Mouse (Mus musculus): Measurements from ENCODE around the gene 4930467E23Rik.
"Not testable (repeated sequence)": the region's sequence is repeated elsewhere in the genome, so short reads cannot be mapped to it uniquely, and the experiment has no call there.

Gene 4930467E23Rik

GRCm38 (mm10) chr8:19729276-19729675 lies at the start of gene 4930467E23Rik:
TSS of gene 4930467E23Rik (plus strand) at chr8:19729576.
- DNase-seq (ENCODE audit: low spot score) = not testable (repeated sequence)

- DNase-seq (ENCODE audit: low spot score) = not testable (repeated sequence)
Measured at GRCm38 (mm10) chr8:19682311-19682710, 47.1 kb upstream of the 4930467E23Rik start.

- DNase-seq (ENCODE audit: low spot score) = not testable (repeated sequence)
Measured at GRCm38 (mm10) chr8:19685476-19685875, 43.9 kb upstream of the 4930467E23Rik start.

- not testable (repeated sequence) for DNase-seq (ENCODE audit: low spot score)
Measured at GRCm38 (mm10) chr8:19688802-19689525, 40.4 kb upstream of the 4930467E23Rik start.

GRCm38 (mm10) chr8:19689745-19690144 lies 39.6 kb upstream of the 4930467E23Rik start:
- DNase-seq (ENCODE audit: low spot score) = not testable (repeated sequence)

GRCm38 (mm10) chr8:19691421-19691820 lies 38.0 kb upstream of the 4930467E23Rik start:
- not testable (repeated sequence) for DNase-seq (ENCODE audit: low spot score)

GRCm38 (mm10) chr8:19697497-19698077 lies 31.8 kb upstream of the 4930467E23Rik start:
- not testable (repeated sequence) for DNase-seq (ENCODE audit: low spot score)

- not testable (repeated sequence) for DNase-seq (ENCODE audit: low spot score)
Measured at GRCm38 (mm10) chr8:19698123-19698522, 31.3 kb upstream of the 4930467E23Rik start.

GRCm38 (mm10) chr8:19698722-19699121 lies 30.7 kb upstream of the 4930467E23Rik start:
- DNase-seq (ENCODE audit: low spot score) = not testable (repeated sequence)

- not testable (repeated sequence) for DNase-seq (ENCODE audit: low spot score)
Measured at GRCm38 (mm10) chr8:19701326-19701725, 28.1 kb upstream of the 4930467E23Rik start.

- DNase-seq (ENCODE audit: low spot score) = not testable (repeated sequence)
Measured at GRCm38 (mm10) chr8:19702276-19702675, 27.1 kb upstream of the 4930467E23Rik start.

GRCm38 (mm10) chr8:19702972-19703709 lies 26.2 kb upstream of the 4930467E23Rik start:
- DNase-seq (ENCODE audit: low spot score) = peak; percentile 71

- not testable (repeated sequence) for DNase-seq (ENCODE audit: low spot score)
Measured at GRCm38 (mm10) chr8:19703906-19704305, 25.5 kb upstream of the 4930467E23Rik start.

- not testable (repeated sequence) for DNase-seq (ENCODE audit: low spot score)
Measured at GRCm38 (mm10) chr8:19704441-19705215, 24.7 kb upstream of the 4930467E23Rik start.

GRCm38 (mm10) chr8:19705216-19705600 lies 24.2 kb upstream of the 4930467E23Rik start:
- not testable (repeated sequence) for DNase-seq (ENCODE audit: low spot score)

- DNase-seq (ENCODE audit: low spot score) = not testable (repeated sequence)
Measured at GRCm38 (mm10) chr8:19706101-19706725, 23.2 kb upstream of the 4930467E23Rik start.

GRCm38 (mm10) chr8:19706918-19707760 lies 22.2 kb upstream of the 4930467E23Rik start:
- DNase-seq (ENCODE audit: low spot score) = peak; percentile 26

GRCm38 (mm10) chr8:19707761-19708443 lies 21.5 kb upstream of the 4930467E23Rik start:
- not testable (repeated sequence) for DNase-seq (ENCODE audit: low spot score)

- not testable (repeated sequence) for DNase-seq (ENCODE audit: low spot score)
Measured at GRCm38 (mm10) chr8:19708976-19709375, 20.4 kb upstream of the 4930467E23Rik start.

- DNase-seq (ENCODE audit: low spot score) = not testable (repeated sequence)
Measured at GRCm38 (mm10) chr8:19709488-19709887, 19.9 kb upstream of the 4930467E23Rik start.
